ENCODE assay signal across 24 mouse cellular contexts in genomic region chr2:181657441-181657840, GRCm38 (mm10). TPM values are rescaled to one million over a fixed set of nuclear protein-coding genes. Genes with fewer than 3 reads are reported as not detected.
"Had no signal": no experiment of that assay in that cellular context is flagged by ENCODE, and none has a peak within 500 bp of the region (broad histone marks: within the 10 kb centered on the region; RNA-seq: fewer than 3 reads in every experiment).

No protein-coding gene starts in this region.

- H3K4me1 ChIP-seq: neural tube, embryonic 12.5 days had no signal

- H3K4me3 ChIP-seq: kidney, embryonic 15.5 days; limb, embryonic 10.5 days; limb, embryonic 13.5 days; liver, embryonic 12.5 days; liver, embryonic 15.5 days; neural tube, embryonic 12.5 days; neural tube, embryonic 15.5 days had no signal

- H3K27me3 ChIP-seq: kidney, embryonic 15.5 days; limb, embryonic 13.5 days; liver, embryonic 12.5 days; liver, embryonic 15.5 days; neural tube, embryonic 12.5 days; neural tube, embryonic 15.5 days had no signal

- H3K9me3 ChIP-seq: kidney, embryonic 15.5 days; limb, embryonic 10.5 days; limb, embryonic 13.5 days; liver, embryonic 12.5 days; liver, embryonic 15.5 days; neural tube, embryonic 12.5 days; neural tube, embryonic 15.5 days had no signal

- DNase-seq: kidney, adult 8-10 months; kidney, postnatal 25 days; liver; lung, adult 2 months; lung, postnatal 14 days; lung, postnatal 4 days; midbrain, embryonic 14.5 days; thymus, postnatal 25 days had no signal

- H3K9ac ChIP-seq: kidney, embryonic 15.5 days; limb, embryonic 13.5 days; liver, embryonic 12.5 days; liver, embryonic 15.5 days; neural tube, embryonic 12.5 days; neural tube, embryonic 15.5 days had no signal

- ATAC-seq: intestine, postnatal 0 days; liver, embryonic 12.5 days had no signal

- H3K4me2 ChIP-seq: kidney, embryonic 15.5 days; limb, embryonic 13.5 days; liver, embryonic 12.5 days; liver, embryonic 15.5 days; midbrain, embryonic 11.5 days; neural tube, embryonic 12.5 days; neural tube, embryonic 15.5 days had no signal

- H3K27ac ChIP-seq: kidney, embryonic 15.5 days; limb, embryonic 10.5 days; limb, embryonic 13.5 days; liver, embryonic 12.5 days; liver, embryonic 15.5 days; neural tube, embryonic 12.5 days; neural tube, embryonic 15.5 days had no signal

RNA-seq across cellular contexts. Expression of gene Gm29797, which starts 0.6 kb away (rescaled TPM):
- polyA plus RNA-seq: liver, embryonic 12.5 days; liver, embryonic 15.5 days; lung, adult 2 months; midbrain, embryonic 11.5 days; midbrain, embryonic 14.5 days; neural tube, embryonic 12.5 days; spleen, adult 2 months; stomach, embryonic 16.5 days; testis, adult 2 months had no signal

RNA-seq across cellular contexts. Expression of gene Lkaaear1, which starts 40.8 kb away (rescaled TPM):
- polyA plus RNA-seq: intestine, embryonic 14.5 days; intestine, postnatal 0 days; limb, embryonic 10.5 days; limb, embryonic 13.5 days; liver, embryonic 12.5 days; liver, embryonic 15.5 days; lung, adult 2 months; lung, embryonic 16.5 days; midbrain, embryonic 11.5 days; midbrain, embryonic 14.5 days; neural tube, embryonic 12.5 days; neural tube, embryonic 15.5 days; small intestine, adult 2 months; spleen, adult 2 months; stomach, embryonic 16.5 days; thymus, postnatal 0 days had no signal
